Mouse (Mus musculus): ENCODE data around the gene Eif5a.

DNA sequence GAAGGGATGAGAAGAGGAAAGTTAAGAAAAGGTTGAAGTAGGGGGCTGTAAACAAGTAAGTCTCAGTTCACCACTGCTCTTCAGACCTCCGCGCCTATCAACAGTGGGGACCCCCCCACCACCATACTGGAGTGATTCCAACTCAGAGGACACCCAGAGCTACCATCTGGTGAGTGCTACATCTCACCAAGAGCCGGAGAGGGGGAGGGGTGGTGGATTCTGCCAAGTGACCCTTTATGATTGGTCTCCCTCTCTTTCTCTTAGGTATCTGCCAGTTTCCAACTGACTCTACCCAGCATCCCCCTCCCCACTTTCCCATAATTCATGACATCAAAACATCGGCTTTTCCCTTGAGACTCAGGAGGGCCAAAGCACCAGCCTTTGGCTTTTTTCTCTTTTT, 19.2 kb upstream of the Eif5a start:
- no peak for TF ChIP-seq POLR2A (IDR thresholded peaks at IDR 0.05; ENCODE audit: low read depth, low read length)
- no peak for TF ChIP-seq CTCF (conservative IDR thresholded peaks at IDR 0.05; ENCODE audit: insufficient read depth, insufficient read length, low read depth, low read length)

All from kidney, adult 2 months (tissue).